Mouse (Mus musculus) thymus, postnatal 4 days (tissue): Measurements from ENCODE around the gene Lcmt1.

ENCODE experiments used
- DNase-seq: peaks from one replicate; pipeline ENCODE4 v3.0.0; 2021

Lcmt1 gene

DNA sequence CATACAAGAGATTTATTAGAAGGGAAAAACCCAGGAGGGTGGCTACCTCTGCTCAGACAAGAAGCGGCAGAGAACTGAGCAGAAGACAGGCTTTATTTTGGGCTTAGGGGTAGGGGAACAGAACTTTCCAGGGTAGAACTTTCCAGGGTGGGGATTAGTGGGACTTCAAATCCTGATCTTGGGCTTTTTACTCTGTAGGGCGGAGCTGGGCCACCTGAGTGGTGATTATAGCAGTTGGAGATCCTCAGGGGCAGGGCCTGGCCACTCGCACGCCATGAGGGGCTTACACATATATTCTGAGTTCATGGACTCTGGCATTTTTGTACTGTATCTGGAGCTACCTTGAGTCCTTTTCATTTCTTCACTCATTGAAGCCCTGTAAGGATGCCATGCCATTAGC is 91.7 kb downstream of the Lcmt1 start:
- no peak for DNase-seq

DNA sequence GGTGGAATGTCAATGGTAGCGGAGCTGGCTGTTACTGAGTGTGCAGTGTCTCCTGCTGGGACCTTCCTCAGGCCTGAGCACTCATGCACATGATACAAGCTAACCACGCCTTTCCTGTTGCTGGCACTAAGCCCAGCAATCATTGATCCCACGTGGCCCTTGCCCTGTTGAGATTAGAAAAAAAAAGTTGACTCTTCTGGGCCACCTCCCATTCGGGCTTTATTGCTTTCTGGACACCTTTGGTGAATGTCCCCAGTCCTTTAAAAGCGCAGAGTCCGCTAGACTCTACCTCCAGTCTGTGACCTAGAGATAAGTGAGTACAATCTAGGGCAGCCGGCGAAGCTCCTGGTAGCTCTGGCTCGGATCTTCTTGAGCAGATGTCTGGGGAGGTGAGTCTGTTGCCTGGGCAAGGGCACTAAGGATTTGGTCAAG is 92.5 kb downstream of the Lcmt1 start, which contains the start of gene Aqp8:
Gene Aqp8, plus strand, starts transcription at position 222 of the 432 bp plus-strand sequence.
- no peak for DNase-seq

DNA sequence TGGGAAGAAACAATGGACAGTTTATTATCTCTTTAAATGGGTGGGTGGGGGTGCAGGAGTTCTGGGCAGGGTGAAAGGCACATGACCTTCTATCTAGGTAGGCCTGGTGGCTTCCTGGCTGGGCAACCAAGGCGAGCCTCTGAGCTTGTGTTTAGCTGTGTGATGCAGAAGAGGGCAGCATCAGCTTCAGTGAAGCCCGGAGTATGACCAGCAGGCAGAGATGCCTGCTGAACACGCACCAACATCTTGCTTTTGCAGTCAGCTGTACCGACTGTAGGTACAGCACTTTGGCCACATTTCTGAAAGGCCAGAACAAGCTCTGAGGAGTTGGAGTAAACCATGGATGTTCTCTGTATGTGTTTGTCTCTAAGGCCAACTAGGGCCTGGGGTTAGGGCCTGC is 94.0 kb downstream of the Lcmt1 start:
- DNase-seq: no peak

DNA sequence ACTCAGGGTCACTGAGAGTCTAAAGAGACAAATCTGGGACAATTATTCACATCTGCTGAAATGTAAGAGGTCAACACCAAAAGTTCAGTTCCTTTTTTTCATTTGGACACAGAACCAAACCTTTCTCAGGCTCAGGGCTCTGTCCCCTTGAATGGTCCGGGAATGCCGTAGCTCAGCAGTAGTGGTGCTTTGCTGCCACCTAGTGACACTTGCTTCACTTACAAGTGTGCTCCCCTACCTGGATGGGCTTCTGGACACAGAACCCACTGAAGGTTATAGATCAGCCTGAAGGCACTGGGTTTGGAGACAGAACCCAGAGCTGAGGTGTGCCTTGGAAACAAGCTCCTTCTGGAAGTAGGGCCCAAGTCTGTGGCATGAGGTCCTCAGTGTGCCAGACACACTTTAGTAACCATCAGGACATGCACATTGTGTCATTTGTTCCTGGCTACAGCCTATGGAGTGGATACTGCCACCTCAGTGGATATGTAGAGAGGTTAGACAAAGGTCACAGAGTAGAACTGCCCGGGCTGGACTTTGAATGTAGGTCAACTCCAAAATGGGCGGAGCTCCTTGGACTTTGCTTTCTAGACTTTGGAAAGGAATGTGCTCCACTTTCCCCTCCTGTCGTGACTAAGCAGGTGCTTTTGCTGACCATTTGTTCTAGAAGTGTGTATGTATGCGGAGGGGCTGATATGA is 96.3 kb downstream of the Lcmt1 start:
- peak; percentile 73 for DNase-seq

DNA sequence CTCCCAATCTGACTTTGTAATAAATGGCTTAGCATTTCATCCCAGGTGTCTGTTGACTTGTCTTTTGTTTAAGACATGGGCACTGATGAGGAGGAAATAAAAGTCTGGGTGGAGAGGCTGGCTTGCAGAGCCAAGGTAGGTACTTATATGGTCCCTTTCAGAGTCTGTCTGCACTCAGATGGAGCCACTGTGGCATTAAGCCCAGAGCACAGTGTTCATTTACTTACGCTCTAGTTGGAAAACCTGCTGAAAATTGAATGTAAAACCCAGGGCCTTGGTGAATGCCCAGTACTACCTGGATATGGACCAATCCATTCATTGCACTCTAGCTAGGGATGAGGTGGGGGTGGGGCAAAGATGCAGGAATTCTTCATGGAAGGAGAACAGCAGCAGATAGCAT is 98.4 kb downstream of the Lcmt1 start:
- DNase-seq: no peak
